Mouse (Mus musculus): ENCODE data around the gene Zbtb8os.

Gene Zbtb8os

DNA sequence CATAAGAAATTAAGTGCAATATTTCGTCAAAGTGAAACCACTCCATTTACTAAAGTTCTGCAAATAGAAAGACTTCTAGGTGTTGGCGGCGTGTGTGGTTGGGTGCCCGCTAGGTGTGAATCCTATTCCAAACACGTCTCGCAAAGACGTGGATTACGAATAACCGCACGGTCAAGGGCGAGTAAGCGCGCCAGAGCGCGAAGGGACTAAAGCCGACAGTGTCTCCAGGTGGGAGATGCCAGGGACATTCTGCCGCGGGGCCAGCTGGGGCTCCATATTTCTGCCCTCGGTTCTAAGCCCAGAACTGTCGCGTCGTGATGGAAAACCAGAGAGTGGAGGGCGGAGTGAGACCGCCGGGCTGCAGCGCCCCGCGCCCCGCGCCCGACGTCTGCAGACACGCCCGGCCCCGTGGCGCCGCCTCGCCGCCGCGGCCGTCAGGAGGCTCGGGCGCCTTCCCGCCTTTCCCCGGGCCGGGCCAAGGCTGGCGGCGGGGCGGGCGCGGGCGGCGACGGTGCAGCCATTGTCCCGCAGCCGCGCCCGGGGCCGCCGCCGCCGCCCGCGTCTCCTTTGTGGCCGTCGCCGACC lies 41.6 kb downstream of the Zbtb8os start:
- peak; percentile 34 to 55 for DNase-seq (ENCODE audit: low spot score in 2 of 2)

DNA sequence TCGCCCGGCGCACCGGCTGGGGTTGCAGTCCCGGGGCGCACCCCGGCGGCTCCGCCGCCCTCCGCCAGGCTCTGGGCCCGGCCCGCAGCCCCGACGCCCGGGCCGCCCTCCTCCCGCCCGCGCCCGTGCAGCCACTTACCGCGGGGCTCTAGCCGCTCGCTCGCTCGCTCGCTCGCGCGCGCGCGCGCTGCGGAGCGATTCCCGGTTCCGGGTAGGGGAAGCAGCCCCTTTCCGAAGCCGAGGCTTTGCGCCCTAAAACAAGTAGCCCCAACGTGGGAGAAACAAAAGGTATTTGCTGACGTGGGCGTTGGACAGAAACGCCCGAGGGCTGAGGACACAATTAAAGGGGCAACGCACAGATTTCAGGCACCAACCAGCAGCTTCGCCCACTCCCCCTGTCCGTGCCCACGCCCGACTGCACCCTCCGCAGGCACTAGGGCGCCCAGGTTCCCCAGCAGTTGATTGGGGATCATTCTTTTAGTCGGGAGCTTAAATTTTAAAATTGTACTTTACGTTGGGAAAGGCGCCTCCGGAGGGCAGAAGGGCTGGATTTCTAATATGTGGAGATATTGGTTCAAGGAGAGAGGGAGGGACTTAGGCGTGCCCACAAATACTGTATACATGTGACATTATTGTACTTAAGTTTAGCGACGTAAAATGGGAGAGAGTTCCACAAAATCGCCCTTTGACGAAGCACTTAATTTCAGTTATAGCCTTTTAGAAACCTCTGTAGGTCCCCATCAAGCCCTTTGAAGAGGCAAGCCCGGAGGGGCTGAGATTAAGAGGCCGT lies 42.3 kb downstream of the Zbtb8os start, which contains the start of gene Zbtb8a:
Gene Zbtb8a (minus strand): TSS at position 516 of the 790 bp plus-strand sequence.
- DNase-seq (ENCODE audit: low spot score in 2 of 2): peak; percentile 45 to 57

DNA sequence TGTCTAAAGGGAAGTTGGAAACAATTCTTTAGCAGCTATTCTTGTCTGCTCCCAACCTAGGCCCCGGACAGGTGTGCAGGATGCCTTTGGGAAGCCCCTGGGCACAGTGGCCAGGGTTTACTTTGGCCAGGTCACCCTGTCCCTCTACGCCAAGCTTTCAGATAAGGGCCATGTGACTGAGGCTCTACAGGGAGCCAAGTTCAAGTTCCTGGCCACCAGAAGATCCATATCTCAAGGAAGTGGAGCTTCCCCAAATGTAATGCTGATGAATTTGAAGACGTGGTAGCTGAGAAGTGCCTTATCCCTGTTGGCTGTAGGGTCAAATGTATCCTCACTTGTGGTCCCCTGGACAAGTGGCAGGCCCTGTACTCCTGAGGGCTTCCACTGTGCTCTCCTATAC lies 44.3 kb downstream of the Zbtb8os start:
- DNase-seq (ENCODE audit: low spot score in 2 of 2): no peak

DNA sequence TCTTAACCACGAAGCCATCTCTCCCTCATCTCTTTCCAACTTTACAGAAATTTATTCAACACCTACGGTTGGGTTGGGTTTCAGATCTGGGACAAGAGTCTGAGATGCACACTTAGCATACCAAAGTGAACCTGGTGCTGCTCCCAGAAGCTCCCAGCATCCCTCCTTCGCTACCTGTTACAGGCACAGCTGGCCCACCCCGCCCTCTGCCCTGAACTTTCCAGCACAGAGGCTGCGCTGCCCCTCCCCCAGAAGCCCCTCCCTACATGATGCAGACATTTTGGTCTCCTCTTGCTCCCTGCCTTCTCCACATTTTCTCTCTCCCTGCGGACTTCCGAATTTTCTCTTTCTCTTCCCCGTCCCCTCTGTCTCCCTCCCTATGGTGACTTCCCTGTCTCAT lies 45.7 kb downstream of the Zbtb8os start:
- no peak for DNase-seq (ENCODE audit: low spot score in 2 of 2)

DNA sequence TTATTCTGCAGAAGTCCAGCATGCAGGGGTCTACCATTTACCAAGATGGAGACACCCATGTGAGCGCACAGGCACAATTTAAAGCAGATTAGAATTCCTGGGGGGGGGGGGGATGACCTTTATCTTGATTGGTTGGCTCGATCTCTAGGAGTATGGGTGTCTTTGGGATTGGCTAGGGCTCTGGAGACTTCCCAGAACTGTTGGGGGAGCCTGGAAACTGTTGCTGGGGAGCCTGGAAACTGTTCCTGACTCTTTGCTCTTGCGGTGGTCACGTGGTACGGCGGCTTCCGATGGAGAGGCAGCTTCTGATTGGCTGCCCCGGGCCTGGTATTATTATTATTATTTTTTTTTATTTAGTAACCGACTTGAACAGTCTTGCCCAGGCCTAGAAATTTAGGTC lies 46.5 kb downstream of the Zbtb8os start:
- DNase-seq (ENCODE audit: low spot score in 2 of 2): no peak

DNA sequence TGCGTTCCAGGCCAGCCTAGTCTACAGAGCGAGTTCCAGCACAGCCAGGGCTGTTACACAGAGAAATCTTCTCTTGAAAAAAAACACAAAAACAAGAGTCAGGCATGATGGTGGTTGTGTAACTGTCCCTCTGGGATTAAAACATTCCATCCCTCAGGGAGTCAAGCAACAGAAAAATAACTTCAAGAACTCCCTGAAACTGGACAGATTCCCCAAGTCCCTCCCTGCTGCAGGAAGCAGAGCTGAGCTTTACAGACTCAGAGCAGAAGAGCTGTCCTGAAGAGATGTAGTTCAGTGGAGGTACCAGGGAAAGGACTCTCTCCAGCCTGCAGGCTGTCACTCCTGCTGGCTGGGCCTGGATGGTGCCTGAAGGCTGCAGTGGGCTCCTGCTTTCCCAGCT lies 47.0 kb downstream of the Zbtb8os start:
- DNase-seq (ENCODE audit: low spot score in 2 of 2): no peak

DNA sequence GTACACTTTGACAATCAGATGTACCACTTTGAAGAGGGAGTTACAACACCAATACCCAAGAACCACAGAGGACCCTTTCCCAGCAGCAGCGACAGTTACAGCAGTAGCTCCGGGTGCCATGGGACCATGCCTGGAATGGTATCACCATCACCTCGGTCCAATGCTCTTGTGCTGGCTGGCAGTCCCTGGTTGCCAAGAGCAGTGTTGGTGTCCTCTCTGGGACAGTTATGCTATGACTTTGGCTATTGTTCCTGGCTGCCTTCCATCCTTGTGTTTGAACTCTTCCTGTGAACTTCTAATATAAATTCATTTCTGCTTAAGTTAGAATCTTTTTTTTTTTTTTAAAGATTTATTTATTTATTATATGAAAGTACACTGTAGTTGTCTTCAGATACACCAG lies 48.1 kb downstream of the Zbtb8os start:
- DNase-seq (ENCODE audit: low spot score in 2 of 2): no peak

DNA sequence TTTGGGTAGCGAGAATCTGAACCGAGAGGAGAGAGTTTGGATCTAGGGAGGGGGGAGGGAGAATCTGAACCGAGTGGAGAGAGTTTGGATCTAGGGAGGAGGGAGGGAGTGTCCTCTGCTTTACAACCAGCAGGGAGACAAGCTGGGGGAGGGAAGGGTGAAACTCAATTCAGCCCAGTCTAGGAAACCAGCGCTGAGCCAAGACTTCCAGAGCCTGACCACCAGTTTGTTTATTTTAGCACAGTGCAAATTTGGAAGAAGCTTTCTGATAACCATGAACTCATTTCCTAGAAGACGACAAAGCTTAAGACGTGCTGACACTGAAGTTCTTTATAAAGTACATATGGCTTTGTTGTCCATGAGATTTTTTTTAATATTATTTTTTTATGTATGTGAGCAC lies 48.9 kb downstream of the Zbtb8os start:
- DNase-seq (ENCODE audit: low spot score in 2 of 2): peak in 1 of 2 experiments; percentile 34

DNA sequence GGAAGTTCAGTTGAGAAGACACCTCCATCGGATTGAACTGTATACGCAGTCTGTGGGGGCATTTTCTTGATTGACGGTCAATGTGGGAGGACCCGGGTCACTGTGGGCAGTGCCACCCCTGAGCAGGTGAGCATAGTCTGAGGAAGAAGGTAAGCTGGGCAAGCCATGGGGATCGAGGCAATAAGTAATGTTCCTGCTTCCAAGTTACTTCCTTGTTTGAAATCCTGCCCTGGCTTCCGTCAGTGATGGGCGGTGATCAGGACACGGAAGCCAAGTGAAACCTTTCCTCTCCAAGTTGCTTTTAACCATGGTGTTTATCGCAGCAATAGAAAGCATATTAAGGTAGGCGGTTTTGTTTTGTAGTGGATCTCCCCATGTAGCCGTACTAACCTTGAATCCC lies 50.2 kb downstream of the Zbtb8os start:
- no peak for DNase-seq (ENCODE audit: low spot score in 2 of 2)

DNA sequence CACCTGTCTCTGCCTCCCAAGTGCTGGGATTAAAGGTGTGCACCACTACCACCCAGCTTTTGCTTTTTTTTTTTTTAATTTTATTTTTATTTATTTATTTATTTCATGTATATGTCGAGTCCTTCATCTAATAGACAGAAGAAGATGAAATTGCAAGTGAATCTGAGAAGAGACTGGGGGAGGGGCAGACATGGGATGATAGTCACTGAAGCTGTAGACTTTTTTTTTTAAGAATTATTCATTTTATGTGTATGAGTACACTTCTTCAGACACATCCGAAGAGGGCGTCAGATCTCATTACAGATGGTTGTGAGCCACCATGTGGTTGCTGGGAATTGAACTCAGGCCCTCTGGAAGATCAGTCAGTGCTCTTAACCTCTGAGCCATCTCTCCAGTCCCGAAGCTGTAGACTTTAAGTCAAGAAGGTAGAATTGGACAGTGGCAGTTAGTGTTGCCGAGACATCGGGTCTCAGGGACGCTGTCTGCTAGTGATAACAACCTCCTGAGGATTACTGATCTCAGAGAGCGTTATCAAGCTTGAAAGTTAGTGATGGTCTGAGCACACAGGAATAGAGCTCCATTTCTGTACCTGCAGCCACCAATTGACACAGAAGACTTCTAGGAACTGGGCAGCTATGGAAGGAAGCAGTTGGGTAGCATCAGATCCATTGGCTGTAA lies 50.9 kb downstream of the Zbtb8os start:
- no peak for DNase-seq (ENCODE audit: low spot score in 2 of 2)

DNA sequence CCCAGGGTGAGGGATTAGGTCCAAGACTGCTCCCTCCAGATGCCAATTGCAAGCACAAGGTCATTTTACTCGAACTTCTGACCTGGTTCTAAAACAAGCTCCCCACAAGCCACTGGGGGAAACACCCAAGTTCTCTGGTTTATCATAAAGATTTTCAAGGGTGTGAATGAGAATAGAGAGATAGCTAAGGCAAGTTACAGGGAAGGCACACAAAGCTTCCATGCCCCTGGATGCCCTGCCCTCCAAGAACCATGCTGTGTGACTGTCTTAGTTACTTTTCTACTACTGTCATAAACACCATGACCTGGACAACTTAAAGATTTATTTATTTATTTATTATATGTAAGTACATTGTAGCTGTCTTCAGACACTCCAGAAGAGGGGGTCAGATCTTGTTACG lies 51.5 kb downstream of the Zbtb8os start:
- DNase-seq (ENCODE audit: low spot score in 2 of 2): no peak

DNA sequence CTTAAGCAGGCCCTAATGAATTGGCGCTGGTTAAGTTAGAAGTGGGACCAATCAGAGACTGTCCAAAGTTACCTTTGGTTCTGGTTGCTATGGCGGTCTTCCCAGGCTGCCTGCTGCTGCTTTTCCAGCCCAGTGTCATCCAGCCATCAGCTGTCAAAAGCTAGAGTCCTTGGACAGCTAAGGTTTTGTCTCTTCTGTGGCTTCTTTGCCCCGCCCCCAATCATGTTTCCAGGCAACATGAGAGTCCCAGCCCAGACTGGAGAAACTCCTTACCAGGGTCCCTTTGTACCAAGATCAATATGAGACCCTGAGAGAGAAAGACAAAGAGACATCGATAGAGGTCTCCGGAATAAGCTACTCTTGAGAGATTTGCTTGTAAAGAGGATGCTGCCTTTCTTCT lies 52.9 kb downstream of the Zbtb8os start:
- no peak for DNase-seq (ENCODE audit: low spot score in 2 of 2)

DNA sequence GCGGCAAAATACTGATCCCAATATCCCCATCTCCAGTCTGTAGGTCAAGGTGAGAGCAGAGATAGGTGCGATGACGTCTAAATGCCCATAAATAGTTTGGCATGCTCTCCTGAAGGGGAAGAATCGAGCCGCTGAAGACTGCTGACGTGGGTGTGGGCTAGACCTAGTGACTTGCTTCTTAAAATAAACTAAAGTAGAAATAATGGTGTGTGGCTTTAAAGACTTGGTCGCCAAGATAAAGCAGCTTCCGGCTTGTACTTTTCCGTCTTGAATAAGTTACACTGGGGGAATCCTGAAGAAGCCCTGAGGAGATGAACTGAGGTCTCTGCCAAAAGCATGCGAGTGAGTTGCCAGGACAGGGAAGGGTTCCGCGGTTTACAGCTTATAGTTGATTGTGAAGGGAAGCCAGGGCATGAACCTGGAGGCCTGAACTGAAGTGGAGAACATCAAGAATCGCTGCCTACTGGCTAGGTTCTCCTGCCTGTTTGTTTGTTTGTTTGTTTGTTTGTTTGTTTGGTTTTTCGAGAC lies 54.8 kb downstream of the Zbtb8os start:
- DNase-seq (ENCODE audit: low spot score in 2 of 2): no peak

DNA sequence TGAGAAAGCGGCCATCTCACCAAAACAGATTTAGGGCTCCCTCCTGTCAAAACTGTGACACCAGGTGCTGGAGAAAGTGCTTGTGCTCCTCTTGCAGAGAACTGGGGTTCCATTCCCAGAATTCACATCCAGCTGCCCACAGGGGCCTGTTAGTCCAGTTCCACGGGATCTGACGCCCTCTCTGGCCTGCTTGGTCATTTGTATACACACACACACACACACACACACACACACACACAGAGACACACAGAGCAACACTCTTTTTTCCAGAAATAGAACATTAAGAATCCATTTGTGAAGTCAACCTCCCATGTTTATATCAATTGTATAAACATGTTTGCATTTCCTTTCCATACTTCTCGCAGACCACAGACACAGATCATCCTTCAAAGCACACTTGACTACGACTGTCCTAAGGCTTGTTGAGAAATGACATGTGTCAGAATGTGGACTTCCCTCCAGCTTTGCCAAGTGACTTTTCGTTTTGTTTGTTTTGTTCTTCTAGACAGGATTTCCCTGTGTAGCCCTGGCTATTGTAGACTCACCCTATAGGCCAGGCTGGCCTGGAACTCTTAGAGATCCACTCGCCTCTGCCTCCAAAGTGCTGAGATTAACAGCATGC lies 55.6 kb downstream of the Zbtb8os start:
- DNase-seq (ENCODE audit: low spot score in 2 of 2): no peak

DNA sequence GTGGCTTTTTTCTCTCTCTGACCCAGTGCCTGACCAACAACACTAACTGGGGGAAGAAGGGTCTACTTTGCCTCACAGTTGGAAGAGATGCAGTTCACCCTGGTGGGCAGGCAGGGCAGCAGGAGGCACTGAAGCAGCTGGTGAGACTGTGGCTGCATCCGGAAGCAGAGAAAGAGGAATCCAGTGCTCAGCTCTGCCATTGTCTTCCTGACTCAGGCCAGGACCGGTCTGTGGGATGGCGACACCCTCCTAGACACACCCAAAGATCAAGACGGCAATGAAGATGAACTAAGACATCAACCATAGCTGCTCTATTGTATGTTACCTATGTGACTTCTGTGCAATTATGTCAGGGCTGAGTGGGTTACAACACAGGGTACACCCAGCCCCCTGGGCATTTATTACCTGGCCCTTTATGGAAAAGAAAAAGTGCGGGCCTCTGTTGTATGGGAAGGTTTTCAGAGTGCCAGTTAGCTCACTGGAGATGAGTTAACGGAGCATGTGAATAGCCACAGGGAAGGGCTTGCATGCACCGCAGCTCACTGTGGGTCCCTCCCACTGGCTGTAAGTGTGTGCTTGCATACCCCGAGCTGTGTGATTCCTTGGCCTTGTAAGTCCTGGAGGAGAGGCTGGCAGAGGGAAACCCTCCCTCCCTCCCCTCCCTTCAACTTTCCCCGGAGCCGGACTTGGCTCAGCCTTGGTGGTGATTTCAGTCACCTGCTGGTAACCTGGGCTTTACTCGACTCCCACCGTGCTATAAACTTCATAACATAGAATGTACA lies 58.8 kb downstream of the Zbtb8os start:
- no peak for DNase-seq (ENCODE audit: low spot score in 2 of 2)

DNA sequence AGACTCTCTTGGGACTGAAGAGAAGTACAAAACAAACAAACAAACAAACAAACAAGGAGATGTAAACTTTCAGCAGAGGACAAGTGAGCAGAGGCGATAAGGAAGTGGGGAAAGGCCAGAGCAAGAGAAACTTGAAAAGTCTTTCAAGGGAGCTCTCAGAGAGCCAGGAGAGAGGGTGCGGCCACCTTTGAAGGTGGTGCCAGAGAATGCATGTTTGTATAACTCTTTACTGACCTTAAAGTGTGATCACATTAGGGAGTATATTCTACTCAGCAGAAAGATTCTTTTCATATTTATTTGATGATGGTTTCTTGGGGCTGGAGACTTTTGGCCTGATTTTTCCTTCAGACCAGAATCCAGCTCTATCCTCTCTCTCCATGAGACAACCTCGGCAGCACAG lies 61.5 kb downstream of the Zbtb8os start:
- peak in 1 of 2 experiments; percentile 31 for DNase-seq (ENCODE audit: low spot score in 2 of 2)

DNA sequence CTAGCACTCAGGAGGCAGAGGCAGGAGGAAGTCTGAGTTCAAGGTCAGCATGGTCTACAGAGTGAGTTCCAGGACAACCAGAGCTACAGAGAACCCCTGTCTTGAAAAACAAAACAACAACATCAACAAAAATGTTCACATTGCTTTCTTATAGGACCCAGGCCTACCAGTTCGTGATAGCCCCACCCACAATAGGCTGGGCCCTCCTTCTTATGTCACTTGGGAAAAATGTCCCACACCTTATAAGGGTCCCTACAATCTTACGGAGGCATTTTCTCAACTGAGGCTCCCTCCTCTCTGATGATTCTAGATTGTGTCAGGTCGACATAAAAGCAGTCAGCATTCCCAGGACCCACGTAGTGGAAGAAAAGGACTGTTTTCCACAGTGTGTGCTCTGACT lies 64.3 kb downstream of the Zbtb8os start:
- no peak for DNase-seq (ENCODE audit: low spot score in 2 of 2)
